Mouse (Mus musculus) Patski (cell line): ENCODE data around the gene Stx2. TPM values are rescaled to one million over a fixed set of nuclear protein-coding genes. Genes with fewer than 3 reads are reported as not detected.

ENCODE experiments used
- ATAC-seq: fragments of 100-300 bp; one replicate; pipeline ENCODE4 v1.8.0; 2021
- CTCF ChIA-PET: fragments of 350-600 bp; sonication (Branson Sonifier 250); formaldehyde crosslinking; loops from one replicate; lab custom pipeline; 2022; ENCODE audit warnings: inconsistent platforms; lab: Charles Lee
- POLR2A ChIA-PET: fragments of 350-600 bp; sonication (Branson Sonifier 250); formaldehyde crosslinking; loops from one replicate; lab custom pipeline; 2022; ENCODE audit warnings: antibody characterized with exemption, inconsistent platforms; lab: Charles Lee
- DNase-seq: peaks from one replicate; pipeline ENCODE4 v3.0.0-alpha.2; 2011; ENCODE audit warnings: low read depth, low spot score
- H3K27me3 ChIP-seq: fragments of 371-371 bp; one replicate; pipeline ENCODE4 v1.5.1; 2021
- CTCF ChIP-seq: fragments of 100-300 bp; IDR thresholded peaks from one replicate; pipeline ENCODE4 v1.5.1; 2021
- in situ Hi-C: fragments of 300-500 bp; cut with MboI; formaldehyde crosslinking; loops from 3 replicates; pipeline ENCODE4 v1.11.1; 2018; ENCODE audit warnings: low pct_unique_long_range_greater_than_20kb, mixed read lengths
- polyA plus RNA-seq: library from polyadenylated mRNA; unstranded; gene quantifications from one replicate; pipeline ENCODE4 v1.2.3, GENCODE M21; 2021

Stx2 gene
- polyA plus RNA-seq, 1 experiment from 2014 or later: 62.1 TPM

GRCm38 (mm10) chr5:129015020-129015419, 6.6 kb upstream of the Stx2 start:
- no peak for TF ChIP-seq CTCF
- no peak for DNase-seq
- POLR2A ChIA-PET: no interaction called here
- H3K27me3 ChIP-seq: no peaks in the 10 kb centered on the region
- CTCF ChIA-PET: no interaction called here
- in situ Hi-C loops: loop anchor here (25.0 kb wide), 1 partner anchor 1403 kb away; no protein-coding TSS in a partner anchor
- no peak for ATAC-seq

DNA sequence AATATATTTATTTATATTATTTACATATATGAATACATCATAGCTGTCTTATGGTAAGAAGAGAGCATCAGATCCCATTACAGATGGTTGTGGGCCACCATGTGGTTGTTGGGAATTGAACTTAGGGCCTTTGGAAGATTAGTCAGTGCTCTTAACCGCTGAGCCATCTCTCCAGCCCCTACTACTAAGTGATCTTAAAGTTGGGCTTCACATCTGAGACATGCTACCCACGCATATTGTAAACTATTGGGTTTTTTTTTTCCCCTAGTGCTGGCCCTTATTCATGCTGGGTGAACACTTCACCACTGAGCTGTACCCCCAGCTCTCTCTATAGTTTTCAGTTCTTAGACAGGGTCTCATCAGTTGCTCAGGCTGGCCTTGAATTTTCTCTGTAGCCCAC, 2.6 kb upstream of the Stx2 start:
- no peak for DNase-seq
- CTCF ChIA-PET: interaction anchor here (2.7 kb wide), 1 partner anchor 29 kb away, joined by 7 read pairs; no protein-coding TSS in a partner anchor
- POLR2A ChIA-PET: no interaction called here
- no peak for TF ChIP-seq CTCF
- no peaks in the 10 kb centered on the region for H3K27me3 ChIP-seq
- in situ Hi-C loops: loop anchor here (25.0 kb wide), 1 partner anchor 1399 kb away; no protein-coding TSS in a partner anchor
- ATAC-seq: no peak

DNA sequence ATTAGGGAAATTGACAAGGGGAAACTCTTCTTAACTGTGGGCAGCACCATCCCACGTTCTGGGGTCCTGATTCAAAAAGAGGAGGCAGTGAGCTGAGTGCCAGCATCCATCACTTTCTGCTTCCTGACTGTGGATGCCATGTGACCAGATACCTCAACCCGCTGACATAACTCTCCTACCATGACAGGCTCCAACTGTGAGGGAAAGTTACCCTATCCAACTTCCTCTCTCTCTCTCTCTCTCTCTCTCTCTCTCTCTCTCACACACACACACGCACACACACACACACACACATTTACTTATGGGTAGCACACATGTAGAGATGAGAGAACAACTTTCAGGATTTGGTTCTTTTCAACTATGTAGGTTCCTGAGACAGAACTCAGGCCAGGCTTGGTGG, 1.2 kb upstream of the Stx2 start:
- DNase-seq (no peak), ATAC-seq (no peak)
- TF ChIP-seq CTCF: no peak
- in situ Hi-C loops: loop anchor here (25.0 kb wide), 1 partner anchor 1397 kb away; no protein-coding TSS in a partner anchor
- H3K27me3 ChIP-seq: no peaks in the 10 kb centered on the region
- CTCF ChIA-PET: interaction anchor here (2.7 kb wide), 1 partner anchor 28 kb away, joined by 7 read pairs; no protein-coding TSS in a partner anchor
- POLR2A ChIA-PET: interaction anchor here (1.1 to 1.3 kb wide), 2 partner anchors 9 to 15 kb away, joined by 3 to 7 read pairs; no protein-coding TSS in a partner anchor

DNA sequence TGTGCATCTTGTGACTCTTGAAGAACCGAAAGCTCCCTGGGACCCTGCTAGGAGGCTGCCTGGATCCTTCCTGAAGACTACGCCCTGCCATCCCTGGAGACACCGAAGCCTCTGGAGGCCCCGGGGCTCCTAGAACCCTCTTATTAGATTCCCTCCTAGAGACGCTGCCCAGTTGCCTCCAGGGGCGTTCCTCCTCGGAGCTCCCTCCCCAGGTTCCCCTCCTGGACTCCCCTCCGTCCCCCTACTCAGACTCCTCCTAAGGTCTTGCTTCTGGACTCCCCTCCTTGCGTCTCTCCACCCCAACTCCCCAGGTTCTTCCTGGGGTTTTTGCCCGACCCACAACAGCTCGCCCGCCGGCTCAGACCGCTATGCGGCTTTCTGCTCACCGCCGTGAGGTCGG, 366 bp downstream of the Stx2 start:
- POLR2A ChIA-PET: interaction anchor here (0.7 kb wide), 1 partner anchor 39 kb away, joined by 4 read pairs; no protein-coding TSS in a partner anchor
- in situ Hi-C loops: loop anchor here (25.0 kb wide), 1 partner anchor 1396 kb away; no protein-coding TSS in a partner anchor
- ATAC-seq (peak; percentile 74), DNase-seq (no peak)
- H3K27me3 ChIP-seq: no peaks in the 10 kb centered on the region
- TF ChIP-seq CTCF: no peak
- CTCF ChIA-PET: interaction anchor here (1.0 to 1.5 kb wide), 2 partner anchors 10 to 55 kb away, joined by 4 to 6 read pairs; no protein-coding TSS in a partner anchor

- TF ChIP-seq CTCF: no peak
- ChIA-PET CTCF (interaction anchor here (0.7 to 2.2 kb wide), 3 partner anchors 9 to 56 kb away, joined by 3 to 6 read pairs (median 4); no protein-coding TSS in a partner anchor), POLR2A (interaction anchor here (0.7 kb wide), 1 partner anchor 39 kb away, joined by 4 read pairs; no protein-coding TSS in a partner anchor)
- in situ Hi-C loops: loop anchor here (25.0 kb wide), 1 partner anchor 1395 kb away; no protein-coding TSS in a partner anchor
- DNase-seq: no peak
- H3K27me3 ChIP-seq: no peaks in the 10 kb centered on the region
- no peak for ATAC-seq
Observed at GRCm38 (mm10) chr5:129007105-129007957, 1.0 kb downstream of the Stx2 start.

DNA sequence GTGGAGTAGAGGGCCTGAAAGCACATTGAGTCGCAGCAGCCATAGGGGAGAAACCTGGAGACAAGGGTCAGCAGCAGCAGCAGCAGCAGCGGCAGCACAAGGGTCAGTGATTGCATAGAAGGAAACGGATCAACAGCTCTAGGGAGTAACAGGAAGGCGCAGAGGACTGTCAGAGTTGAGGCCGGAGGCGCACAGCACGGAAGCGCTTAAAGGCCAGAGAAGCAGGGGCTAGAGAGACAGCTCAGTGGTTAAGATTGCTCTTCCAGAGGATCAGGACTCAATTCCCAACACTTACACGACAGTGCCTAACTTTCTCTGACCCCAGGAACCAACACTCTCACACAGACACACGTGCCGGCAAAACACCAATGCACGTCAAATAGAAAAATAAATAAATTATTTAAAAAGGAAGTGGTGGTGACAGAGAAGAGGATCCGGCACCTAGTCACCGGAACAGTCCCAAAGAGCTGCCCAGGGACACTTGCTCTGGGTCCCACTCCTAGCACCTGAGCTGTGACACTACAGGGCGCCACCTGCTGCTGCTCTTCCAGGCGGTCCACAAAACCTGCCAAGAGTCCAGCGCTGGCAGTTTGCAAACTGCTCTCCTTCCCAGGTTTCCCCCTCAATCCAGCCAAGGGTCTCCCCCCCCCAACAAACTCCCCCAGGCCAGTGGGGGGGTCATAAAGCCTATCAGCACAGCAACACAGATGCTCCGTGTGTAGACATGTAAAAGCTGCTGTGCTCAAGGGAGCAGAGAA, 2.2 kb downstream of the Stx2 start:
- in situ Hi-C loops: loop anchor here (25.0 kb wide), 1 partner anchor 1394 kb away; no protein-coding TSS in a partner anchor
- ChIA-PET POLR2A (interaction anchor here (1.1 kb wide), 1 partner anchor 15 kb away, joined by 3 read pairs; no protein-coding TSS in a partner anchor), CTCF (interaction anchor here (2.2 kb wide), 1 partner anchor 25 kb away, joined by 6 read pairs; no protein-coding TSS in a partner anchor)
- TF ChIP-seq CTCF: no peak
- DNase-seq (no peak), ATAC-seq (no peak)
- H3K27me3 ChIP-seq: no peaks in the 10 kb centered on the region

GRCm38 (mm10) chr5:129005416-129005815, 3.0 kb downstream of the Stx2 start:
- in situ Hi-C loops: loop anchor here (25.0 kb wide), 1 partner anchor 1393 kb away; no protein-coding TSS in a partner anchor
- POLR2A ChIA-PET: interaction anchor here (0.6 to 1.1 kb wide), 2 partner anchors 16 to 58 kb away, joined by 3 read pairs; no protein-coding TSS in a partner anchor
- no peaks in the 10 kb centered on the region for H3K27me3 ChIP-seq
- ATAC-seq: no peak
- TF ChIP-seq CTCF: no peak
- DNase-seq: no peak
- CTCF ChIA-PET: interaction anchor here (1.4 to 2.2 kb wide), 2 partner anchors 17 to 25 kb away, joined by 3 to 6 read pairs; no protein-coding TSS in a partner anchor

GRCm38 (mm10) chr5:129002571-129003011, 5.8 kb downstream of the Stx2 start:
- no peaks in the 10 kb centered on the region for H3K27me3 ChIP-seq
- ChIA-PET POLR2A (no interaction called here), CTCF (no interaction called here)
- in situ Hi-C loops: loop anchor here (25.0 kb wide), 1 partner anchor 1390 kb away; no protein-coding TSS in a partner anchor
- ATAC-seq (no peak), DNase-seq (no peak)
- no peak for TF ChIP-seq CTCF

- no peak for DNase-seq
- no peak for TF ChIP-seq CTCF
- in situ Hi-C loops: loop anchor here (25.0 kb wide), 1 partner anchor 1389 kb away; no protein-coding TSS in a partner anchor
Observed at GRCm38 (mm10) chr5:129000706-129001468, 7.5 kb downstream of the Stx2 start.

More at GRCm38 (mm10) chr5:129000706-129001468, 7.5 kb downstream of the Stx2 start:
- H3K27me3 ChIP-seq: no peaks in the 10 kb centered on the region
- peak; percentile 61 for ATAC-seq
- POLR2A ChIA-PET: interaction anchor here (0.8 kb wide), 1 partner anchor 8 kb away, joined by 3 read pairs; the partner anchor contains the start of gene Stx2
- CTCF ChIA-PET: interaction anchor here (1.2 to 1.5 kb wide), 2 partner anchors 9 to 20 kb away, joined by 3 read pairs; no protein-coding TSS in a partner anchor
